Mouse (Mus musculus): ENCODE results near the gene Gm39566. TPM values are rescaled to one million over a fixed set of nuclear protein-coding genes. Genes with fewer than 3 reads are reported as not detected.
A peak's percentile ranks its signal among the peaks of the same experiment; 100 is the strongest.

Gm39566 gene
- polyA plus RNA-seq, 1 experiment from 2014 or later: not detected

- H3K27ac ChIP-seq (ENCODE audit: low read length): no peak overlapping the region
- no peak for ATAC-seq (ENCODE audit: low read depth)
- no peak overlapping the region for H3K9ac ChIP-seq (ENCODE audit: low read length)
- peaks cover 6% of the 10 kb centered on the region for H3K4me1 ChIP-seq (replicated peaks; ENCODE audit: control insufficient read depth, insufficient read depth, low read length)
- 0 out of 2 replicates have a peak, but pooled peaks cover 4% of the 10 kb centered on the region for H3K36me3 ChIP-seq (ENCODE audit: control insufficient read depth, insufficient read depth, low read length)
- no peaks in the 10 kb centered on the region for H3K27me3 ChIP-seq (ENCODE audit: control insufficient read depth, insufficient read depth, low read depth, low read length)
- H3K9me3 ChIP-seq (ENCODE audit: control insufficient read depth, low read length): no peaks in the 10 kb centered on the region
- H3K4me2 ChIP-seq (ENCODE audit: low read depth, low read length): no peak overlapping the region
- WGBS: 79% methylated on average over 20 of the region's 20 CpGs
- H3K4me3 ChIP-seq (ENCODE audit: low read length): no peak overlapping the region
These were observed 38.6 kb downstream of the Gm39566 start for GRCm38 (mm10) chr11:69776488-69776887.

- Histone ChIP-seq H3K4me1 (replicated peaks; ENCODE audit: control insufficient read depth, insufficient read depth, low read length) (peaks cover 6% of the 10 kb centered on the region), H3K27ac (ENCODE audit: low read length) (no peak overlapping the region), H3K27me3 (ENCODE audit: control insufficient read depth, insufficient read depth, low read depth, low read length) (no peaks in the 10 kb centered on the region), H3K4me3 (ENCODE audit: low read length) (no peak overlapping the region), H3K9ac (ENCODE audit: low read length) (no peak overlapping the region), H3K9me3 (ENCODE audit: control insufficient read depth, low read length) (no peaks in the 10 kb centered on the region), H3K4me2 (ENCODE audit: low read depth, low read length) (no peak overlapping the region), H3K36me3 (ENCODE audit: control insufficient read depth, insufficient read depth, low read length) (0 out of 2 replicates have a peak, but pooled peaks cover 4% of the 10 kb centered on the region)
- no peak for ATAC-seq (ENCODE audit: low read depth)
- 51% methylated on average over 10 of the region's 10 CpGs for WGBS
These were observed 39.4 kb downstream of the Gm39566 start for GRCm38 (mm10) chr11:69775716-69776115.

- no peak overlapping the region for H3K9ac ChIP-seq (ENCODE audit: low read length)
- H3K4me3 ChIP-seq (ENCODE audit: low read length): no peak overlapping the region
- WGBS: 66% methylated on average over 5 of the region's 5 CpGs
- no peak overlapping the region for H3K4me2 ChIP-seq (ENCODE audit: low read depth, low read length)
- no peaks in the 10 kb centered on the region for H3K27me3 ChIP-seq (ENCODE audit: control insufficient read depth, insufficient read depth, low read depth, low read length)
- H3K36me3 ChIP-seq (ENCODE audit: control insufficient read depth, insufficient read depth, low read length): 0 out of 2 replicates have a peak, but pooled peaks cover 4% of the 10 kb centered on the region
- H3K27ac ChIP-seq (ENCODE audit: low read length): no peak overlapping the region
- H3K4me1 ChIP-seq (replicated peaks; ENCODE audit: control insufficient read depth, insufficient read depth, low read length): peaks cover 6% of the 10 kb centered on the region
- ATAC-seq (ENCODE audit: low read depth): no peak
- no peaks in the 10 kb centered on the region for H3K9me3 ChIP-seq (ENCODE audit: control insufficient read depth, low read length)
These were observed 40.1 kb downstream of the Gm39566 start for GRCm38 (mm10) chr11:69774961-69775360.

- Histone ChIP-seq H3K27ac (ENCODE audit: low read length) (no peak overlapping the region), H3K4me2 (ENCODE audit: low read depth, low read length) (peak overlapping the region; percentile 75; the same call in 1 of the 2 replicates), H3K4me3 (ENCODE audit: low read length) (no peak overlapping the region), H3K27me3 (ENCODE audit: control insufficient read depth, insufficient read depth, low read depth, low read length) (no peaks in the 10 kb centered on the region), H3K9ac (ENCODE audit: low read length) (no peak overlapping the region; the same call in 1 of the 2 replicates), H3K9me3 (ENCODE audit: control insufficient read depth, low read length) (no peaks in the 10 kb centered on the region), H3K4me1 (replicated peaks; ENCODE audit: control insufficient read depth, insufficient read depth, low read length) (peaks cover 13% of the 10 kb centered on the region), H3K36me3 (ENCODE audit: control insufficient read depth, insufficient read depth, low read length) (no peaks in the 10 kb centered on the region)
- WGBS: 43% methylated on average over 4 of the region's 4 CpGs
- no peak for ATAC-seq (ENCODE audit: low read depth)
These were observed 47.5 kb downstream of the Gm39566 start for GRCm38 (mm10) chr11:69767625-69767909.

GRCm38 (mm10) chr11:69766872-69767624, 48.0 kb downstream of the Gm39566 start:
- WGBS: 49% methylated on average over 13 of the region's 13 CpGs
- ATAC-seq (ENCODE audit: low read depth): no peak
- Histone ChIP-seq H3K9ac (ENCODE audit: low read length) (peak overlapping the region; percentile 98), H3K36me3 (ENCODE audit: control insufficient read depth, insufficient read depth, low read length) (no peaks in the 10 kb centered on the region), H3K27me3 (ENCODE audit: control insufficient read depth, insufficient read depth, low read depth, low read length) (no peaks in the 10 kb centered on the region), H3K27ac (ENCODE audit: low read length) (peak overlapping the region; percentile 95), H3K4me2 (ENCODE audit: low read depth, low read length) (peak overlapping the region; percentile 75), H3K4me1 (replicated peaks; ENCODE audit: control insufficient read depth, insufficient read depth, low read length) (peaks cover 13% of the 10 kb centered on the region), H3K4me3 (ENCODE audit: low read length) (peak overlapping the region; percentile 95), H3K9me3 (ENCODE audit: control insufficient read depth, low read length) (no peaks in the 10 kb centered on the region)

- Histone ChIP-seq H3K27me3 (ENCODE audit: control insufficient read depth, insufficient read depth, low read depth, low read length) (no peaks in the 10 kb centered on the region), H3K4me3 (ENCODE audit: low read length) (peak overlapping the region; percentile 95), H3K36me3 (ENCODE audit: control insufficient read depth, insufficient read depth, low read length) (no peaks in the 10 kb centered on the region), H3K9ac (ENCODE audit: low read length) (peak overlapping the region; percentile 98), H3K4me1 (replicated peaks; ENCODE audit: control insufficient read depth, insufficient read depth, low read length) (peaks cover 13% of the 10 kb centered on the region), H3K4me2 (ENCODE audit: low read depth, low read length) (peak overlapping the region; percentile 75), H3K9me3 (ENCODE audit: control insufficient read depth, low read length) (no peaks in the 10 kb centered on the region), H3K27ac (ENCODE audit: low read length) (peak overlapping the region; percentile 95)
- ATAC-seq (ENCODE audit: low read depth): peak; percentile 88
- WGBS: 0% methylated on average over 35 of the region's 37 CpGs
These were observed 48.9 kb downstream of the Gm39566 start for GRCm38 (mm10) chr11:69766126-69766609.

- peak; percentile 75 for ATAC-seq (ENCODE audit: low read depth)
- peak within 1 kb of the TSS; percentile 75 for H3K4me2 ChIP-seq (ENCODE audit: low read depth, low read length)
- H3K4me1 ChIP-seq (replicated peaks; ENCODE audit: control insufficient read depth, insufficient read depth, low read length): peaks cover 14% of the 10 kb centered on the region
- peak within 1 kb of the TSS; percentile 95 for H3K27ac ChIP-seq (ENCODE audit: low read length)
- no peaks in the 10 kb centered on the region for H3K9me3 ChIP-seq (ENCODE audit: control insufficient read depth, low read length)
- peak within 1 kb of the TSS; percentile 95 for H3K4me3 ChIP-seq (ENCODE audit: low read length)
- H3K27me3 ChIP-seq (ENCODE audit: control insufficient read depth, insufficient read depth, low read depth, low read length): no peaks in the 10 kb centered on the region
- 21% methylated on average over 28 of the region's 55 CpGs for WGBS
- H3K36me3 ChIP-seq (ENCODE audit: control insufficient read depth, insufficient read depth, low read length): no peaks in the 10 kb centered on the region
- H3K9ac ChIP-seq (ENCODE audit: low read length): peak within 1 kb of the TSS; percentile 98
These were observed 49.6 kb downstream of the Gm39566 start, which contains the start of gene Zbtb4 for GRCm38 (mm10) chr11:69765221-69766125. TSS of gene Zbtb4 (plus strand) at chr11:69765912.

GRCm38 (mm10) chr11:69763551-69763950, 51.5 kb downstream of the Gm39566 start:
- Histone ChIP-seq H3K9me3 (ENCODE audit: control insufficient read depth, low read length) (no peaks in the 10 kb centered on the region), H3K36me3 (ENCODE audit: control insufficient read depth, insufficient read depth, low read length) (no peaks in the 10 kb centered on the region), H3K9ac (ENCODE audit: low read length) (no peak overlapping the region), H3K4me2 (ENCODE audit: low read depth, low read length) (no peak overlapping the region), H3K27me3 (ENCODE audit: control insufficient read depth, insufficient read depth, low read depth, low read length) (no peaks in the 10 kb centered on the region), H3K27ac (ENCODE audit: low read length) (no peak overlapping the region), H3K4me3 (ENCODE audit: low read length) (no peak overlapping the region), H3K4me1 (replicated peaks; ENCODE audit: control insufficient read depth, insufficient read depth, low read length) (peaks cover 25% of the 10 kb centered on the region)
- ATAC-seq (ENCODE audit: low read depth): no peak
- 67% methylated on average over 7 of the region's 7 CpGs for WGBS

- Histone ChIP-seq H3K27ac (ENCODE audit: low read length) (no peak within 1 kb of the TSS), H3K9ac (ENCODE audit: low read length) (no peak within 1 kb of the TSS), H3K27me3 (ENCODE audit: control insufficient read depth, insufficient read depth, low read depth, low read length) (no peaks in the 10 kb centered on the region), H3K4me1 (replicated peaks; ENCODE audit: control insufficient read depth, insufficient read depth, low read length) (peaks cover 24% of the 10 kb centered on the region), H3K4me3 (ENCODE audit: low read length) (no peak within 1 kb of the TSS), H3K4me2 (ENCODE audit: low read depth, low read length) (no peak within 1 kb of the TSS), H3K36me3 (ENCODE audit: control insufficient read depth, insufficient read depth, low read length) (no peaks in the 10 kb centered on the region), H3K9me3 (ENCODE audit: control insufficient read depth, low read length) (no peaks in the 10 kb centered on the region)
- no peak for ATAC-seq (ENCODE audit: low read depth)
- WGBS: 56% methylated on average over 1 of the region's 1 CpGs
These were observed 53.2 kb downstream of the Gm39566 start, which contains the start of gene Slc35g3 for GRCm38 (mm10) chr11:69761868-69762267. TSS of gene Slc35g3 (minus strand) at chr11:69761968.

Data from lung, embryonic 16.5 days (tissue).